Mouse (Mus musculus) layer of hippocampus, adult 18-20 months (tissue): Measurements from ENCODE around the gene Gm3676. TPM values are rescaled to one million over a fixed set of nuclear protein-coding genes. Genes with fewer than 3 reads are reported as not detected.
"Not testable (repeated sequence)": the region's sequence is repeated elsewhere in the genome, so short reads cannot be mapped to it uniquely, and the experiment has no call there.

Experiments
- DNase-seq, 2 experiments: peaks; one replicate each; pipeline ENCODE4 v3.0.0; 2022; ENCODE audit warnings: low spot score in 2 of 2
- long read RNA-seq: library from polyadenylated mRNA; stranded (forward); transcript quantifications from one replicate; pipeline ENCODE4 v2.0.0, GENCODE M21; 2021
- total RNA-seq, 2 experiments: library from RNA; stranded (reverse); gene quantifications; 2 replicates each; pipeline ENCODE4 v1.2.3; 2021

Gene Gm3676
- total RNA-seq: under 1 TPM in 1 of 2 experiments, not detected in 1; 0.76 TPM
- long read RNA-seq: 0 reads

- DNase-seq: not testable (repeated sequence)
Observed at GRCm38 (mm10) chr14:41646387-41646786, at the start of gene Gm3676. Gm3676 (minus strand) TSS chr14:41646487.

DNA sequence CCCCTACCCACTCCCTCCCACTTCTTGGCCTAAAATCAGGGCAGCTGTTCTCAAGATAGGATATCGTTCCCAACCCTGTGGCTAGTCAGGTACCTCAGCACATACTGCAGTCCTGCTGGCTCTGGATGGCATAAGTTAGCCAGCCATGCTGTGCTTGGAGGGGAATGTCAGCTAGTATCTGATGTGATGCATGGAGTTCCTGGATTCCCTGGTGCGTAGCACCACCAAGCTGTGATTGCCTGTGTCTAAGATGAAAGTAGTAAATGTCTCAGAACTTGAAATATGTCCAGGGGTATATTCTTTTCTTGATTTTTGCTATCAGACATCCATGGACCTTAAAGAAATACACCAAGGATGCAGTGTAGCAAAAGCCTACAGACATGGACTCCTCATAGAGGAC lies 1.9 kb upstream of the Gm3676 start:
- DNase-seq: not testable (repeated sequence)

DNA sequence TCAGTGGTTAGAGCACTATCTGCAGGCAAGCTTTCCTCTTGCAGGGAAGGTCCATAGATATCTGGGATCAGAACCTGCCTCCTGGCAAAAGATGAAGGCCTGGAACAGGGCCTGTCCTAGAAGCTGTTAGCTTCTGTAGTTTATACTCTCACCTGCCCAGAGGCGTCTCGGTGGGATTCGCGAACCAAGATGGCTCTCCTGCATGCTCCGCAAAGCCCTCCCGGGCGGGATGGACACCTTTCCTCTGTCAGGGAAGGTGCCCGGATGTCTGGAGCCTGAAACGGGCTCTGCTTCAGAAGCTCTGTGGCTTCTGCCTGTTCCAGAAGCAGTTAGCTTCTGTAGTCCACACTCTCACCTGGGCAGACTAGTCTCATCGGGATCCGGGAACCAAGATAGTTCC lies 16.1 kb downstream of the Gm3676 start:
- DNase-seq: not testable (repeated sequence)

GRCm38 (mm10) chr14:41624512-41624911 lies 21.8 kb downstream of the Gm3676 start, which contains the start of gene Gm3072:
Gm3072 (minus strand) TSS chr14:41624612.
- not testable (repeated sequence) for DNase-seq

DNA sequence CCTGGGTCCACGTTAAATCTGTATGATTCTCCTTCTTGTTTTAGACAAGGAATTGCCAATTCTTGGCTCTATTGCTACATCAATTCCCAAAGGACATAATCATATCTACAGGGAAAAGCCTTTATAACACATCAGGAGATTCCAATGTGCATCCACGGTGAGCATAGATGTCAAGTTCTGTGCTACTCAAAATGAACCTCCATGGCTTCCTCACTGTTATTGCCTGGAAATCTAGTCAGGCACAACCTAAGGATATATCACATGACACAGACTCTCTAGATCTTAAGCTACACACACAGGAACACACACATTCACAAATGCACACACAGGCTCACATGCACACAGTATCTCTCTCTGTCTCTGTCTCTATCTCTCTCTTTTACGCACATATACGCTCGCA lies 23.8 kb downstream of the Gm3676 start:
- DNase-seq: not testable (repeated sequence)

- DNase-seq: not testable (repeated sequence)
Observed at GRCm38 (mm10) chr14:41610690-41611089, 35.6 kb downstream of the Gm3676 start.

DNA sequence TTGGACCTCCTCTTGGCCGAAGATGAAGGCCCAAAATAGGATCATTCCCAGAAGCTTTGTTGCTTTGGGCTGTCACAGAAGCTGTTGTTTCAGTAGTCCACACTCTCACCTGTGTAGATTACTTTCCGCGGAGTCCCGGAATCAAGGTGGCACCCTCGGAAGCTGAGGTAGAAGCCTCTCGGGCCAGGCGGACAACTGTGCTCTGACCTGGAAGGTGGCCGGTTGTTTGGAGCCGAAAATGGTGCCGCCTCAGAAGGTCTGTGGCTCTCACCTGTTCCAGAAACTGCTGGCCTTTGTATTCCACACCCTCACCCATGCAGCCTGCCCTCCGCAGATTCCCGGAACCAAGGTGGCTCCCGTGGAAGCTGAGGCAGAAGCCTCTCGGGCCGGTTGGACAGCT lies 45.4 kb downstream of the Gm3676 start:
- not testable (repeated sequence) for DNase-seq

Other genes with a start within 250 kb of the Gm3676 start
- not detected for gene Gm6482, start 238.2 kb downstream of the Gm3676 start, total RNA-seq
- not detected for gene Gm7954, start 193.0 kb downstream of the Gm3676 start, total RNA-seq
- not detected for gene Gm3486, start 157.0 kb downstream of the Gm3676 start, total RNA-seq
- not detected for gene Gm7970, start 90.9 kb downstream of the Gm3676 start, total RNA-seq
- gene 1700049E17Rik2, start 73.3 kb downstream of the Gm3676 start, total RNA-seq: under 1 TPM in 1 of 2 experiments, not detected in 1; 0.17 TPM
- gene Gm3072, start 21.9 kb downstream of the Gm3676 start, total RNA-seq: not detected
- not detected for gene Gm8068, start 55.4 kb upstream of the Gm3676 start, total RNA-seq
- not detected for gene Gm7929, start 104.1 kb upstream of the Gm3676 start, total RNA-seq
- not detected for gene Gm47189, start 126.0 kb upstream of the Gm3676 start, total RNA-seq